Mouse (Mus musculus) C2C12 (cell line): Measurements from ENCODE around the gene Tiam1.

Experiments
- CEBPB ChIP-seq: IDR thresholded peaks from one replicate; pipeline ENCODE4 v1.6.1; 2011; ENCODE audit warnings: low read depth, mild to moderate bottlenecking, control low read depth, moderate library complexity
- CTCF ChIP-seq: IDR thresholded peaks from one replicate; pipeline ENCODE4 v1.5.1; 2011; ENCODE audit not compliant: control insufficient read depth, insufficient read depth, insufficient read length
- FOSL1 ChIP-seq: IDR thresholded peaks from one replicate; pipeline ENCODE4 v1.8.0; 2011; ENCODE audit warnings: mild to moderate bottlenecking, low read length; ENCODE audit not compliant: poor library complexity, insufficient read depth, severe bottlenecking
- MAX ChIP-seq: IDR thresholded peaks from one replicate; pipeline ENCODE4 v1.6.1; 2011; ENCODE audit warnings: mild to moderate bottlenecking, control low read depth
- USF1 ChIP-seq: IDR thresholded peaks from one replicate; pipeline ENCODE4 v1.6.1; 2011; ENCODE audit warnings: low read depth, mild to moderate bottlenecking, control low read depth, moderate library complexity

DNA sequence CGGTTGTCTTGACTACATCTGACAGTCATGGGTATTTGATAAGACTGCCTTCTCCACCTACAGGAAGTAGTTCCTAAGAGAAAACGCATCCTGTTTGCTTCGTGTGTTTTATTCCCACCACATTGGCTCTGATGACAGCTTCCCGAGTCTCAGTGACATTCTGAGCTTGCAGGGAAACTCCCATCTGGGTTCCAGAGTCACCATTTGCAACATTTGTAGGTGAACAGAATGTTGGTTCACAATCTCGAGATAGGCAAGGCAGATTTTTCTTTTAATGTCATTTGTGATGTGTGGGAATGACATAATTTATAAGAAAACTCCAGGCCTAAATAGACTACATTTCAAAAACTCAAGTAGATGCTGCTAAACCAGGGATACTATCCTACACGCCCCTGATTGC lies 207.0 kb downstream of the Tiam1 start:
- TF ChIP-seq MAX = no peak
- TF ChIP-seq CTCF = no peak
- no peak for TF ChIP-seq CEBPB
- TF ChIP-seq USF1 = no peak
- TF ChIP-seq FOSL1 = no peak
